Mouse (Mus musculus) midbrain, embryonic 13.5 days (tissue): ENCODE measurements around the gene Ren1. TPM values are rescaled to one million over a fixed set of nuclear protein-coding genes. Genes with fewer than 3 reads are reported as not detected.

Experiments
- ATAC-seq: fragments of 200-750 bp; cut with Nextera tagmentation; 2 replicates; pipeline ENCODE4 v1.8.0; 2017; ENCODE audit warnings: mild to moderate bottlenecking, moderate TSS enrichment, moderate library complexity
- H3K27ac ChIP-seq: fragments of 300-500 bp; sonication (generic); 2 replicates; pipeline ENCODE4 v1.5.1; 2015; ENCODE audit warnings: inconsistent platforms, mild to moderate bottlenecking, moderate library complexity
- H3K27me3 ChIP-seq: fragments of 300-500 bp; sonication (generic); 2 replicates; pipeline ENCODE4 v1.6.1; 2015; ENCODE audit warnings: mild to moderate bottlenecking, inconsistent platforms
- H3K36me3 ChIP-seq: fragments of 300-500 bp; sonication (generic); 2 replicates; pipeline ENCODE4 v1.6.1; 2015; ENCODE audit warnings: mild to moderate bottlenecking, inconsistent platforms
- H3K4me1 ChIP-seq: fragments of 300-500 bp; sonication (generic); replicated peaks from 2 replicates; pipeline ENCODE4 v1.6.1; 2015; ENCODE audit warnings: inconsistent platforms
- H3K4me2 ChIP-seq: fragments of 300-500 bp; sonication (generic); replicated peaks from 2 replicates; pipeline ENCODE4 v1.6.1; 2015; ENCODE audit warnings: moderate library complexity, mild to moderate bottlenecking, inconsistent platforms
- H3K4me3 ChIP-seq: fragments of 300-500 bp; sonication (generic); replicated peaks from 2 replicates; pipeline ENCODE4 v1.5.1; 2015; ENCODE audit warnings: mild to moderate bottlenecking, inconsistent platforms
- H3K9ac ChIP-seq: fragments of 300-500 bp; sonication (generic); replicated peaks from 2 replicates; pipeline ENCODE4 v1.6.1; 2015; ENCODE audit warnings: mild to moderate bottlenecking, inconsistent platforms
- H3K9me3 ChIP-seq: fragments of 300-500 bp; sonication (generic); 2 replicates; pipeline ENCODE4 v1.6.1; 2016; ENCODE audit warnings: mild to moderate bottlenecking, inconsistent platforms
- WGBS: fragments of 180-500 bp; shearing (Covaris S2); methylation state at CpG from one replicate; pipeline ENCODE4 v1.1.7; 2015; 5-methylcytosine and 5-hydroxymethylcytosine counted together
- polyA plus RNA-seq: library from polyadenylated mRNA; unstranded; fragments of >200 nt; fragmentation: Nextera tagmentation; extraction: Ambion mirVana; gene quantifications from 2 replicates; pipeline ENCODE4 v1.2.1, GENCODE M21; 2015

Gene Ren1
- polyA plus RNA-seq, 1 experiment from 2014 or later, result not detected

GRCm38 (mm10) chr1:133382008-133382407, 31.7 kb downstream of the Ren1 start:
- H3K9ac ChIP-seq, result no peak overlapping the region
- H3K4me3 ChIP-seq, result no peak overlapping the region
- peaks cover 26% of the 10 kb centered on the region for H3K36me3 ChIP-seq
- WGBS, result 8% methylated on average over 9 of the region's 9 CpGs
- no peak overlapping the region for H3K4me2 ChIP-seq
- no peaks in the 10 kb centered on the region for H3K27me3 ChIP-seq
- H3K4me1 ChIP-seq, result peaks cover 26% of the 10 kb centered on the region
- H3K27ac ChIP-seq, result peak overlapping the region; percentile 70
- H3K9me3 ChIP-seq, result no peaks in the 10 kb centered on the region
- peak; percentile 24; the same call in 1 of the 2 replicates for ATAC-seq

GRCm38 (mm10) chr1:133382552-133383155, 32.3 kb downstream of the Ren1 start:
- Histone ChIP-seq H3K27me3 (no peaks in the 10 kb centered on the region), H3K4me3 (no peak overlapping the region), H3K27ac (peak overlapping the region; percentile 70), H3K4me1 (peaks cover 29% of the 10 kb centered on the region), H3K9ac (peak overlapping the region; percentile 21; the same call in 1 of the 2 replicates), H3K4me2 (no peak overlapping the region), H3K36me3 (peaks cover 26% of the 10 kb centered on the region), H3K9me3 (no peaks in the 10 kb centered on the region)
- WGBS, result 44% methylated on average over 12 of the region's 12 CpGs
- ATAC-seq, result no peak

- H3K27ac ChIP-seq, result peak overlapping the region; percentile 70
- H3K9ac ChIP-seq, result peak overlapping the region; percentile 21; the same call in 1 of the 2 replicates
- H3K9me3 ChIP-seq, result no peaks in the 10 kb centered on the region
- no peaks in the 10 kb centered on the region for H3K27me3 ChIP-seq
- peaks cover 30% of the 10 kb centered on the region for H3K36me3 ChIP-seq
- no peak overlapping the region for H3K4me3 ChIP-seq
- no peak for ATAC-seq
- no peak overlapping the region for H3K4me2 ChIP-seq
- peaks cover 29% of the 10 kb centered on the region for H3K4me1 ChIP-seq
- 96% methylated on average over 14 of the region's 14 CpGs for WGBS
These were observed 33.0 kb downstream of the Ren1 start for GRCm38 (mm10) chr1:133383157-133383783.

GRCm38 (mm10) chr1:133385506-133385905, 35.2 kb downstream of the Ren1 start:
- Histone ChIP-seq H3K27me3 (no peaks in the 10 kb centered on the region), H3K4me1 (peaks cover 29% of the 10 kb centered on the region), H3K4me3 (peak overlapping the region; percentile 19; the same call in 1 of the 2 replicates), H3K27ac (peak overlapping the region; percentile 66), H3K4me2 (peak overlapping the region; percentile 31), H3K36me3 (peaks cover 51% of the 10 kb centered on the region), H3K9ac (peak overlapping the region; percentile 24; the same call in 1 of the 2 replicates), H3K9me3 (no peaks in the 10 kb centered on the region)
- ATAC-seq, result peak; percentile 19; the same call in 1 of the 2 replicates
- WGBS, result 32% methylated on average over 9 of the region's 9 CpGs

- Histone ChIP-seq H3K36me3 (peaks cover 58% of the 10 kb centered on the region), H3K4me2 (peak overlapping the region; percentile 31), H3K4me3 (no peak overlapping the region), H3K27me3 (no peaks in the 10 kb centered on the region), H3K4me1 (peaks cover 29% of the 10 kb centered on the region), H3K9me3 (0 out of 2 replicates have a peak, but pooled peaks cover under 1% of the 10 kb centered on the region), H3K9ac (peak overlapping the region; percentile 24), H3K27ac (peak overlapping the region; percentile 66)
- 16% methylated on average over 11 of the region's 11 CpGs for WGBS
- ATAC-seq, result 0 out of 2 replicates have a peak, but pooled peaks have one; percentile 7
These were observed 35.9 kb downstream of the Ren1 start for GRCm38 (mm10) chr1:133386209-133386608.

- Histone ChIP-seq H3K36me3 (peaks cover 73% of the 10 kb centered on the region), H3K9me3 (0 out of 2 replicates have a peak, but pooled peaks cover 3% of the 10 kb centered on the region), H3K4me3 (no peak overlapping the region), H3K4me2 (no peak overlapping the region), H3K27me3 (no peaks in the 10 kb centered on the region), H3K4me1 (peaks cover 24% of the 10 kb centered on the region), H3K9ac (no peak overlapping the region), H3K27ac (no peak overlapping the region)
- ATAC-seq, result no peak
- WGBS, result 64% methylated on average over 19 of the region's 19 CpGs
These were observed 37.4 kb downstream of the Ren1 start for GRCm38 (mm10) chr1:133387539-133388268.

- Histone ChIP-seq H3K4me2 (no peak overlapping the region), H3K4me1 (peaks cover 40% of the 10 kb centered on the region), H3K4me3 (no peak overlapping the region), H3K9ac (no peak overlapping the region), H3K27me3 (no peaks in the 10 kb centered on the region), H3K36me3 (peaks cover 33% of the 10 kb centered on the region), H3K9me3 (0 out of 2 replicates have a peak, but pooled peaks cover 3% of the 10 kb centered on the region), H3K27ac (no peak overlapping the region)
- 56% methylated on average over 4 of the region's 4 CpGs for WGBS
- no peak for ATAC-seq
These were observed 44.4 kb downstream of the Ren1 start for GRCm38 (mm10) chr1:133394702-133395101.

- Histone ChIP-seq H3K4me1 (peaks cover 40% of the 10 kb centered on the region), H3K4me3 (no peak overlapping the region), H3K36me3 (peaks cover 13% of the 10 kb centered on the region), H3K9ac (no peak overlapping the region), H3K27me3 (no peaks in the 10 kb centered on the region), H3K4me2 (no peak overlapping the region), H3K9me3 (no peaks in the 10 kb centered on the region), H3K27ac (no peak overlapping the region)
- ATAC-seq, result no peak
- WGBS, result 81% methylated on average over 5 of the region's 5 CpGs
These were observed 46.4 kb downstream of the Ren1 start for GRCm38 (mm10) chr1:133396693-133397092.

- Histone ChIP-seq H3K27ac (peak overlapping the region; percentile 94), H3K36me3 (peaks cover 9% of the 10 kb centered on the region), H3K9me3 (no peaks in the 10 kb centered on the region), H3K4me2 (peak overlapping the region; percentile 38), H3K27me3 (no peaks in the 10 kb centered on the region), H3K4me1 (peaks cover 40% of the 10 kb centered on the region), H3K4me3 (peak overlapping the region; percentile 11; the same call in 1 of the 2 replicates), H3K9ac (peak overlapping the region; percentile 61)
- peak; percentile 69 for ATAC-seq
- 50% methylated on average over 5 of the region's 5 CpGs for WGBS
These were observed 46.8 kb downstream of the Ren1 start for GRCm38 (mm10) chr1:133397094-133397482.

- WGBS, result 1% methylated on average over 17 of the region's 17 CpGs
These were observed 47.4 kb downstream of the Ren1 start for GRCm38 (mm10) chr1:133397483-133398237.

GRCm38 (mm10) chr1:133400014-133400725, 49.9 kb downstream of the Ren1 start:
- Histone ChIP-seq H3K9ac (no peak overlapping the region), H3K27ac (no peak overlapping the region), H3K4me1 (peaks cover 27% of the 10 kb centered on the region), H3K9me3 (no peaks in the 10 kb centered on the region), H3K4me2 (no peak overlapping the region), H3K4me3 (no peak overlapping the region), H3K36me3 (no peaks in the 10 kb centered on the region), H3K27me3 (no peaks in the 10 kb centered on the region)
- WGBS, result 83% methylated on average over 13 of the region's 13 CpGs
- no peak for ATAC-seq

More at GRCm38 (mm10) chr1:133397483-133398237, 47.4 kb downstream of the Ren1 start:
- H3K27ac ChIP-seq, result peak overlapping the region; percentile 94
- peak overlapping the region; percentile 11; the same call in 1 of the 2 replicates for H3K4me3 ChIP-seq
- no peaks in the 10 kb centered on the region for H3K9me3 ChIP-seq
- peaks cover 4% of the 10 kb centered on the region for H3K36me3 ChIP-seq
- H3K27me3 ChIP-seq, result no peaks in the 10 kb centered on the region
- H3K4me2 ChIP-seq, result peak overlapping the region; percentile 38
- H3K4me1 ChIP-seq, result peaks cover 40% of the 10 kb centered on the region
- peak; percentile 83 for ATAC-seq
- H3K9ac ChIP-seq, result peak overlapping the region; percentile 61
